8 mouse cellular contexts compared by ENCODE assay signal in the genomic region with DNA sequence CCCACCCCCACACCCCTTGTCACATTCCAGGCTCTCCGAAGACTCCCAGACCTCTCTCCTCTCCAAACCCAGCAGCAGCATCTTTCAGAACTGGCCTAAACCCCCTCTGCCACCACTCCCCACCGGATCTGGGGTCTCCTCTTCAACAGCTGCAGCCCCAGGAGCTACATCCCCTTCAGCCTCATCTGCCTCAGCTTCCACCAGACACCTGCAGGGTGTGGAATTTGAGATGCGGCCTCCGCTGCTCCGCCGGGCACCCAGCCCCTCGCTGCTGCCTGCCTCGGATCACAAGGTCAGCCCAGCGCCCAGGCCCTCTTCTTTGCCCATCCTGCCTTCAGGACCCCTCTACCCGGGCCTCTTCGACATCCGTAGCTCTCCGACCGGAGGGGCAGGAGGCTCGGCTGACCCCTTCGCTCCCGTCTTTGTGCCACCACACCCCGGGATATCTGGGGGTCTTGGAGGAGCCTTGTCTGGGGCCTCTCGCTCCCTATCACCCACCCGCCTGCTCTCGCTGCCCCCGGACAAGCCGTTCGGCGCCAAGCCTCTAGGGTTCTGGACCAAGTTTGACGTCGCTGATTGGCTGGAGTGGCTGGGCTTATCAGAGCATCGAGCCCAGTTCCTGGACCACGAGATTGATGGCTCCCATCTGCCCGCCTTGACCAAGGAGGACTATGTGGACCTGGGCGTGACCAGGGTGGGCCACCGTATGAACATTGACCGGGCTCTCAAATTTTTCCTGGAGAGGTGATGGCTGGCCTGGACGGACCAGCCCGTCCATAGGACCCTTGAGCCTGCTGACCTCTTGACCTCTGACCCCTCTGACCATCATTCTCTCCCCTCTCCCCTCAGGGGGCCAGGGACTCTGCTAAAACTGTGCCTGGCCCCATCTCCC. TPM values are rescaled to one million over a fixed set of nuclear protein-coding genes. Genes with fewer than 3 reads are reported as not detected.
DNase-seq lines count a peak whose midpoint lies in the region; ATAC-seq lines count a peak whose summit lies in the region.
"Had no signal": no experiment of that assay in that cellular context is flagged by ENCODE, and none has a peak within 500 bp of the region (broad histone marks: within the 10 kb centered on the region; RNA-seq: fewer than 3 reads in every experiment).

No protein-coding gene starts in this region.

- peak overlapping the region; percentile 39 for H3K4me2 ChIP-seq in kidney, embryonic 16.5 days (replicated peaks; ENCODE audit: low read depth, low read length)
- H3K4me2 ChIP-seq in forebrain, embryonic 14.5 days (ENCODE audit: low read length) = no peak overlapping the region

- WGBS in kidney, embryonic 16.5 days = 2% methylated on average over 35 of the region's 35 CpGs
- WGBS in forebrain, embryonic 14.5 days = 3% methylated on average over 35 of the region's 35 CpGs

- no peak for ATAC-seq in kidney, embryonic 16.5 days (ENCODE audit: low FRiP score, low TSS enrichment)
- ATAC-seq in forebrain, embryonic 14.5 days = no peak

- no peak overlapping the region for H3K27ac ChIP-seq in kidney, embryonic 16.5 days (ENCODE audit: low read length)
- no peak overlapping the region for H3K27ac ChIP-seq in forebrain, embryonic 14.5 days (ENCODE audit: low read depth, low read length)

- H3K27me3 ChIP-seq in kidney, embryonic 16.5 days (ENCODE audit: insufficient read depth, low read length) = peaks cover 91% of the 10 kb centered on the region
- H3K27me3 ChIP-seq in forebrain, embryonic 14.5 days (replicated peaks; ENCODE audit: control insufficient read depth, insufficient read depth, low read length) = peaks cover 64% of the 10 kb centered on the region

- DNase-seq in kidney, adult 8-10 months = no peak
- peak; percentile 67 for DNase-seq in embryo, embryonic 10 days (ENCODE audit: low spot score)
- peak; percentile 29 for DNase-seq in forebrain, embryonic 14.5 days (ENCODE audit: low spot score)
- peak; percentile 60 for DNase-seq in neural tube, embryonic 10.5 days (ENCODE audit: extremely low spot score, low spot score)
- no peak for DNase-seq in left cerebral cortex, adult 18-20 months (ENCODE audit: low spot score in 2 of 2)
- DNase-seq in urinary bladder, postnatal 4 days (ENCODE audit: low spot score in 2 of 2) = no peak

- peak overlapping the region; percentile 36 for H3K4me3 ChIP-seq in kidney, embryonic 16.5 days (ENCODE audit: low read length)
- H3K4me3 ChIP-seq in forebrain, embryonic 14.5 days (ENCODE audit: low read depth, low read length) = no peak overlapping the region

- H3K4me1 ChIP-seq in kidney, embryonic 16.5 days (ENCODE audit: insufficient read depth, low read length) = peaks cover 45% of the 10 kb centered on the region
- peaks cover 13% of the 10 kb centered on the region for H3K4me1 ChIP-seq in forebrain, embryonic 14.5 days (ENCODE audit: control insufficient read depth, insufficient read depth, low read length)

- peak overlapping the region; percentile 48 for H3K9ac ChIP-seq in kidney, embryonic 16.5 days (replicated peaks; ENCODE audit: low read length)
- H3K9ac ChIP-seq in forebrain, embryonic 14.5 days (ENCODE audit: low read length) = peak overlapping the region; percentile 37; the same call in 1 of the 2 replicates

- no peaks in the 10 kb centered on the region; the same call in 1 of the 2 replicates for H3K9me3 ChIP-seq in kidney, embryonic 16.5 days (ENCODE audit: low read length)
- no peaks in the 10 kb centered on the region for H3K9me3 ChIP-seq in forebrain, embryonic 14.5 days (replicated peaks; ENCODE audit: control insufficient read depth, low read length)

- no peaks in the 10 kb centered on the region for H3K36me3 ChIP-seq in kidney, embryonic 16.5 days (ENCODE audit: insufficient read depth, low read length)
- 0 out of 2 replicates have a peak, but pooled peaks cover 6% of the 10 kb centered on the region for H3K36me3 ChIP-seq in forebrain, embryonic 14.5 days (ENCODE audit: control insufficient read depth, insufficient read depth, low read length)

RNA-seq across cellular contexts. Expression of gene Syt3, which starts 27.1 kb away (rescaled TPM):
- polyA plus RNA-seq in kidney, embryonic 16.5 days (2015; fragmentation: Nextera tagmentation; extraction: Ambion mirVana) = 2.7 and 3.4 TPM in 2 replicates
- polyA plus RNA-seq in forebrain, embryonic 14.5 days (2014; fragmentation: Nextera tagmentation; extraction: Ambion mirVana) = 19.0 and 25.3 TPM in 2 replicates
- 10 to 100 TPM; 56.6 to 66.2 TPM for total RNA-seq in left cerebral cortex, adult 18-20 months (2021)
- polyA plus RNA-seq: liver, embryonic 16.5 days had no signal

RNA-seq across cellular contexts. Expression of gene 1700008O03Rik, which starts 28.8 kb away (rescaled TPM):
- polyA plus RNA-seq in kidney, embryonic 16.5 days (2015; fragmentation: Nextera tagmentation; extraction: Ambion mirVana) = 0.64 and 1.1 TPM in 2 replicates
- 0.63 and 0.86 TPM in 2 replicates for polyA plus RNA-seq in forebrain, embryonic 14.5 days (2014; fragmentation: Nextera tagmentation; extraction: Ambion mirVana)
- total RNA-seq in left cerebral cortex, adult 18-20 months (2021) = 1 to 10 TPM in 1 of 2 experiments, under 1 TPM in 1; 0.98 to 2.7 TPM

RNA-seq across cellular contexts. Expression of gene Shank1, which starts 46.8 kb away (rescaled TPM):
- polyA plus RNA-seq in kidney, embryonic 16.5 days (2015; fragmentation: Nextera tagmentation; extraction: Ambion mirVana) = 1.5 and 1.7 TPM in 2 replicates
- polyA plus RNA-seq in forebrain, embryonic 14.5 days (2014; fragmentation: Nextera tagmentation; extraction: Ambion mirVana) = 9.5 and 15.1 TPM in 2 replicates
- 100 to 1,000 TPM; 519 to 589 TPM for total RNA-seq in left cerebral cortex, adult 18-20 months (2021)

RNA-seq across cellular contexts. Expression of gene Clec11a, which starts 50.1 kb away (rescaled TPM):
- 3.6 and 5.8 TPM in 2 replicates for polyA plus RNA-seq in kidney, embryonic 16.5 days (2015; fragmentation: Nextera tagmentation; extraction: Ambion mirVana)
- 3.7 and 4.5 TPM in 2 replicates for polyA plus RNA-seq in forebrain, embryonic 14.5 days (2014; fragmentation: Nextera tagmentation; extraction: Ambion mirVana)
- 1 to 10 TPM; 3.4 to 3.7 TPM for total RNA-seq in left cerebral cortex, adult 18-20 months (2021)

Comparison
In these comparisons a context has a peak if more than half of its experiments do, and no peak if none do; other contexts are left out.
1. DNase-seq: peak in embryo, embryonic 10 days (single experiment), forebrain, embryonic 14.5 days (single experiment) and neural tube, embryonic 10.5 days (single experiment); none in kidney, adult 8-10 months (0 of 2), left cerebral cortex, adult 18-20 months (0 of 2) and urinary bladder, postnatal 4 days (0 of 2).